Mouse (Mus musculus): ENCODE data around the gene 2210408I21Rik.

The 2210408I21Rik gene

GRCm38 (mm10) chr13:77514046-77514445 lies 378.7 kb downstream of the 2210408I21Rik start:
- no peak for DNase-seq

- DNase-seq = no peak
Measured at GRCm38 (mm10) chr13:77528960-77529699, 393.8 kb downstream of the 2210408I21Rik start.

DNA sequence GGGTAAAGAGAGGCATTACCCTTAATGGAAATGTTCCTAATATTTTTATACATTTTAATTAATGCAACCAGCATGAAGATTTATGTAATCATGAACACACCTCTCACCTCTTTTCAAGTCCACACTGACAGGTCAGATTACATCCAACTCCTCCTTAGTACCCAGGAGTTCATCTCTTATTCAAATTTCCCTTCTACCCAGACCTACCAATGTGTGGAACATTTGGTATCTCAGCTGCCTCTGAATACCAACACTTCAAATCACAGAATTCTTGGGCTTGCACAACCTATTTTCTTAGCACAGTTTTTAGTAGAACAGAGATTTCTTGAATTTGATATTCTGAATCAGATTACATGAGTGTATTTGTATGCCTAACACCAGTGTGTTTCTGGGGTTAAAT lies 394.4 kb downstream of the 2210408I21Rik start:
- DNase-seq = no peak

GRCm38 (mm10) chr13:77537466-77537865 lies 402.1 kb downstream of the 2210408I21Rik start:
- DNase-seq = no peak

DNA sequence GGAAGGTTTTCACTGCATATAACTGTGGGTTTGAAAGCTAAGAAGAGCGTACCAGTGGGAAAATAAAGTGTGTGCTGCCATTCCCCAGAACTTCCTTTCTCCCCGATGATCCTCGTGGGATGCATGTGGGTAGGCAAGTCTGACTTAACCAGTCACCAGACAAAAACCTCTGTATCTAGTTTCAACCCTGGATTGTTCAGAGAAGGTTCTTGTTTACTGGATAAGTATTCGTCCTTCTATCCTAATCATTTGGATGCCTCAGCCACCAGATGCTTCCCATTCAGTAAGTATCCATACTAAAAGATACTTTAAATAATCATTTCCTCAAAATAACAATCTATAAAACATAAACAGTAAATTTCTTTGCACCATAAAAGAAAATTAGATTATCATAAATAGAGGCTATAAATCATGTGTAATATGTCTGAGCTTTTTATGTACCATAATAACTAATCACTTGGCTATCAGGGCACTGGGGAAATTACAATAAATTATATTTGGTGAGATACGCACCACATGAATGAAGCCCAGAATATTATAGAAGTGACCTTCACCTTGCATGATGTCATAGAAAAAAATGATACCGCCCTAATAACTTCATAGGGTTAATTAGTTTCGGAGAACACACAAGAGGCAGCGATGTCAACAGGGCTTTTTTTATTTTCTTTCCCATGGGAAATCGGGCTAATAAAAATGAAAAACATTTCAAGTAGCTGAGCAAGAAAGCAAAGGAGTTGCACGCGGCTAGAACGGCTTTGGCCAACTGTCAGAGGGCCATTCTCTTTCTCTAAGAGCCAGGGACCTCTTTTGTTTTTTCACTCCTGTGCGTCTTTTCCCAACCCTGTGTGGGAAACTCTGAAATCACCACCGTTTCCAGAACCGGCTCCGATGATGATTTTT lies 412.4 kb downstream of the 2210408I21Rik start:
- no peak for DNase-seq

GRCm38 (mm10) chr13:77548386-77548695 lies 413.0 kb downstream of the 2210408I21Rik start:
- DNase-seq = no peak

- DNase-seq = no peak
Measured at GRCm38 (mm10) chr13:77548750-77549149, 413.4 kb downstream of the 2210408I21Rik start.

DNA sequence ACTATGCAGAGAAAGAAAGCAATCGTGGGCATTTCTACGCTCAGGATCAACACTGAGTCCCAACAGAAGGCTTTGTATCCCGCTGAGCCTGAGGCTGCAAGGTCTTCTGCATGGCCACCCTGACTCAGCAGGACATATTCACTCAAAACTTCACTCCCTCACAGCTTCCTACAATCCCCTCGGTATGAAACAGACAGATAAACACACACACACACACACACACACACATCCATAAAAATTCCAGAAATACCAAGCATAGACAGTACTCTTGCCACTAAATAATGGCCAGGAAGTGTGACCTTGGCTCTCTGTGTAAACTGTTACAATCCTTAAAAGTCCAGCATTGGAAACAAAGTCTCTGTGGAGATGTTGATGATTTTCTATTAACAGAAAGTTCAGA lies 458.7 kb downstream of the 2210408I21Rik start:
- DNase-seq = no peak

- no peak for DNase-seq
Measured at GRCm38 (mm10) chr13:77615346-77615745, 480.0 kb downstream of the 2210408I21Rik start.

Measured in lung, postnatal 14 days (tissue).